Comparison of ENCODE assay signal across 8 mouse cellular contexts in the genomic region with DNA sequence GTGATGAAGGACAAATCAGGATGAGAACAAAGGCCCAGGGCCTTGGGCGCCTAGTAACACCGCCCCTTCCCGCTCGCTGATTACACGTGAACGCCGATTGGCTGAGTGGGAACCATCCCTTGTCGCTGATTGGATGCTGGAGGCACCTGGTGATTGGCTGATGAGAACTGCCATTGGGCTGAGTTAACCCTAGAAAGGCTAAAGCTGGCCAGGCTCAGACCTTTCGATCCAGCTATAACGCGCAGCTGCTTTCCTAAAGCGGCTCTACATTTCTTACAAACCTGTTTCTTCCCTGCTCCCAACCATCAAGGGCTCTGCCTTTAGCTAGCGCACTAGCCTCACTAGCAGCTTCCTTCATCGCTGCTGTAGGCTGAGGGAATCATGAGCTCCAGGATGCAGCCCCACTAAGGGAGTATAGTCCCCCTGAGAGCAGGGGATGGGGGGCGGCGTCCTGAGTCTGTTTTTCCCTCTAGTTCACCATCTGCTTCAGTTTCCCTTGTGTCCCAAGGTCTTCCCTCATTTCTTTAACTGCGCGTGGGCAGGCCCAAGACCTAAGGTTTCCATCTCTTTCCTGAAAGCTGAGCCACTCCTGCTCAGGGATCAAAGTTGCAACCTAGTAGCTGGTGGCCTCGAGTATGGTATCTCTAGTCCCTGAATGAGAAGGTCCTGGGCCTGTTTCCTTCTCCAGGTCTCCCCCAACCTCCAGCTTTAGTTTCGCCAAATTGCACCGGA. TPM values are rescaled to one million over a fixed set of nuclear protein-coding genes. Genes with fewer than 3 reads are reported as not detected.
DNase-seq lines count a peak whose midpoint lies in the region; ATAC-seq and TF ChIP-seq lines count a peak whose summit lies in the region.

No protein-coding gene starts in this region.

- no peaks in the 10 kb centered on the region for H3K9me3 ChIP-seq in G1E (replicated peaks)
- H3K9me3 ChIP-seq in forebrain, embryonic 16.5 days (ENCODE audit: control insufficient read depth, low read length) = no peaks in the 10 kb centered on the region
- no peaks in the 10 kb centered on the region for H3K9me3 ChIP-seq in lung, embryonic 14.5 days (ENCODE audit: low read depth, low read length)

- H3K27ac ChIP-seq in forebrain, embryonic 16.5 days (ENCODE audit: low read length) = peak overlapping the region; percentile 95
- H3K27ac ChIP-seq in layer of hippocampus, adult 2 months = peak overlapping the region; percentile 95
- peak overlapping the region; percentile 93 for H3K27ac ChIP-seq in lung, embryonic 14.5 days (ENCODE audit: low read depth)
- H3K27ac ChIP-seq in olfactory bulb, adult 2 months (ENCODE audit: insufficient read depth, low read depth, low read length) = peak overlapping the region; percentile 35; the same call in 1 of the 2 replicates
- peak overlapping the region; percentile 47 for H3K27ac ChIP-seq in thymus, adult 2 months (ENCODE audit: control insufficient read depth, insufficient read depth, low read length)

- peak; percentile 51 for TF ChIP-seq POLR2A in olfactory bulb, adult 2 months (IDR thresholded peaks at IDR 0.05; ENCODE audit: insufficient read depth, low read depth, low read length)
- TF ChIP-seq POLR2A in thymus, adult 2 months (IDR thresholded peaks at IDR 0.05; ENCODE audit: control insufficient read depth, extremely low read depth, insufficient read depth, low read length, poor library complexity) = peak; percentile 41; the same call in 1 of the 2 replicates

- DNase-seq in G1E (ENCODE audit: low spot score) = peak; percentile 100
- DNase-seq in cerebellum, adult 18-20 months = peak; percentile 90 to 97
- peak; percentile 87 to 88 for DNase-seq in heart, postnatal 36 days
- DNase-seq in layer of hippocampus, adult 2 months (ENCODE audit: low spot score in 2 of 2) = peak; percentile 90 to 95
- DNase-seq in lung, embryonic 14.5 days = peak; percentile 99
- DNase-seq in thymus, adult 2 months = peak; percentile 91

- peaks cover 29% of the 10 kb centered on the region for H3K36me3 ChIP-seq in G1E (replicated peaks)
- H3K36me3 ChIP-seq in forebrain, embryonic 16.5 days (ENCODE audit: control insufficient read depth, insufficient read depth) = peaks cover 3% of the 10 kb centered on the region
- H3K36me3 ChIP-seq in lung, embryonic 14.5 days (ENCODE audit: insufficient read depth) = peaks cover 22% of the 10 kb centered on the region
- H3K36me3 ChIP-seq in thymus, adult 2 months (ENCODE audit: control insufficient read depth, insufficient read depth, low read length) = no peaks in the 10 kb centered on the region

- intact Hi-C loops in heart, postnatal 36 days (cut with DNase I) = loop anchor here (5.0 kb wide), 1 partner anchor 51 kb away; a partner anchor contains a TSS

- H3K4me1 ChIP-seq in G1E (ENCODE audit: insufficient read depth, low read depth, low read length) = peaks cover 45% of the 10 kb centered on the region
- H3K4me1 ChIP-seq in forebrain, embryonic 16.5 days (replicated peaks; ENCODE audit: control insufficient read depth, insufficient read depth, low read length) = peaks cover 32% of the 10 kb centered on the region
- H3K4me1 ChIP-seq in lung, embryonic 14.5 days (ENCODE audit: insufficient read depth) = 0 out of 2 replicates have a peak, but pooled peaks cover 13% of the 10 kb centered on the region
- H3K4me1 ChIP-seq in olfactory bulb, adult 2 months (ENCODE audit: control insufficient read depth, insufficient read depth, low read length) = peaks cover 14% of the 10 kb centered on the region
- peaks cover 17% of the 10 kb centered on the region for H3K4me1 ChIP-seq in thymus, adult 2 months (replicated peaks; ENCODE audit: control insufficient read depth, insufficient read depth, low read length)

- under 1% methylated on average over 21 of the region's 21 CpGs for WGBS in forebrain, embryonic 16.5 days
- under 1% methylated on average over 21 of the region's 21 CpGs for WGBS in lung, embryonic 14.5 days
- WGBS in olfactory bulb, adult 2 months = 0% methylated on average over 21 of the region's 21 CpGs
- WGBS in thymus, adult 2 months = 1% methylated on average over 21 of the region's 21 CpGs

- peak overlapping the region; percentile 93 for H3K9ac ChIP-seq in forebrain, embryonic 16.5 days (replicated peaks; ENCODE audit: low read depth, low read length)
- peak overlapping the region; percentile 68 for H3K9ac ChIP-seq in lung, embryonic 14.5 days

- peak overlapping the region; percentile 92 for H3K4me3 ChIP-seq in G1E (ENCODE audit: low read depth, low read length)
- H3K4me3 ChIP-seq in forebrain, embryonic 16.5 days (replicated peaks; ENCODE audit: low read length) = peak overlapping the region; percentile 86
- H3K4me3 ChIP-seq in layer of hippocampus, adult 2 months = peak overlapping the region; percentile 97
- H3K4me3 ChIP-seq in lung, embryonic 14.5 days (ENCODE audit: low read depth, low read length) = peak overlapping the region; percentile 80
- peak overlapping the region; percentile 58 for H3K4me3 ChIP-seq in olfactory bulb, adult 2 months (ENCODE audit: insufficient read depth, low read depth, low read length)
- H3K4me3 ChIP-seq in thymus, adult 2 months (ENCODE audit: control insufficient read depth, insufficient read depth, low read length) = peak overlapping the region; percentile 87

- H3K27me3 ChIP-seq in G1E (ENCODE audit: insufficient read depth, low read length) = peaks cover 5% of the 10 kb centered on the region
- no peaks in the 10 kb centered on the region for H3K27me3 ChIP-seq in forebrain, embryonic 16.5 days (replicated peaks; ENCODE audit: control insufficient read depth, insufficient read depth, low read length)
- H3K27me3 ChIP-seq in lung, embryonic 14.5 days (ENCODE audit: insufficient read depth, low read length) = 0 out of 2 replicates have a peak, but pooled peaks cover 4% of the 10 kb centered on the region
- no peaks in the 10 kb centered on the region for H3K27me3 ChIP-seq in thymus, adult 2 months (ENCODE audit: control insufficient read depth, insufficient read depth, low read length)

- peak overlapping the region; percentile 95 for H3K4me2 ChIP-seq in forebrain, embryonic 16.5 days (ENCODE audit: low read length)
- peak overlapping the region; percentile 100 for H3K4me2 ChIP-seq in lung, embryonic 14.5 days

- ATAC-seq in G1E (ENCODE audit: extremely low read depth, insufficient number of reproducible peaks, low FRiP score, poor library complexity, severe bottlenecking) = peak; percentile 91
- peak; percentile 94 for ATAC-seq in forebrain, embryonic 16.5 days
- ATAC-seq in lung, embryonic 14.5 days (ENCODE audit: insufficient read depth) = peak; percentile 94

- no peak for TF ChIP-seq CTCF in G1E (IDR thresholded peaks at IDR 0.05; ENCODE audit: low read depth, low read length)
- TF ChIP-seq CTCF in layer of hippocampus, adult 2 months (conservative IDR thresholded peaks at IDR 0.05) = no peak
- TF ChIP-seq CTCF in lung, embryonic 14.5 days (IDR thresholded peaks at IDR 0.05; ENCODE audit: low read depth) = no peak
- TF ChIP-seq CTCF in olfactory bulb, adult 2 months (IDR thresholded peaks at IDR 0.05; ENCODE audit: insufficient read depth, low read depth, low read length) = no peak
- TF ChIP-seq CTCF in thymus, adult 2 months (IDR thresholded peaks at IDR 0.05; ENCODE audit: borderline replicate concordance, control insufficient read depth, extremely low read depth, insufficient read depth, low read length, poor library complexity) = no peak

RNA-seq across cellular contexts. Expression of a gene that starts 3.0 kb away (rescaled TPM):
- 11.2 and 25.4 TPM in 2 replicates for total RNA-seq in G1E (2014; fragmentation: Nextera tagmentation)
- 39.1 and 43.9 TPM in 2 replicates for total RNA-seq in G1E (2017)
- polyA plus RNA-seq in G1E (2012) = 46.2 and 48.5 TPM in 2 replicates
- 152 and 157 TPM in 2 replicates for polyA plus RNA-seq in forebrain, embryonic 16.5 days (2015; fragmentation: Nextera tagmentation; extraction: Ambion mirVana)
- 10 to 100 TPM; 58.6 to 64.1 TPM for total RNA-seq in heart, postnatal 36 days (2021)
- 100 to 1,000 TPM; 101 to 103 TPM for total RNA-seq in layer of hippocampus, adult 2 months (2021)
- 127 TPM in 2 replicates for polyA plus RNA-seq in lung, embryonic 14.5 days (2014; fragmentation: Nextera tagmentation; extraction: Ambion mirVana)
- polyA plus RNA-seq in olfactory bulb, adult 2 months (2012; ENCODE audit: insufficient read depth, insufficient read length, low replicate concordance, missing spikeins) = not detected in 2 replicates
- 180 and 188 TPM in 2 replicates for polyA plus RNA-seq in thymus, adult 2 months (2012; rRNA removed)

RNA-seq across cellular contexts. Expression of a gene that starts 3.1 kb away (rescaled TPM):
- not detected in 2 replicates for total RNA-seq in G1E (2014; fragmentation: Nextera tagmentation)
- 0.27 and 0.29 TPM in 2 replicates for total RNA-seq in G1E (2017)
- not detected in 2 replicates for polyA plus RNA-seq in G1E (2012)
- 5.5 and 6.6 TPM in 2 replicates for polyA plus RNA-seq in forebrain, embryonic 16.5 days (2015; fragmentation: Nextera tagmentation; extraction: Ambion mirVana)
- 10 to 100 TPM; 15.5 to 16.4 TPM for total RNA-seq in heart, postnatal 36 days (2021)
- total RNA-seq in layer of hippocampus, adult 2 months (2021) = 1 to 10 TPM; 2.2 to 2.8 TPM
- polyA plus RNA-seq in lung, embryonic 14.5 days (2014; fragmentation: Nextera tagmentation; extraction: Ambion mirVana) = 14.4 and 14.9 TPM in 2 replicates
- polyA plus RNA-seq in olfactory bulb, adult 2 months (2012; ENCODE audit: insufficient read depth, insufficient read length, low replicate concordance, missing spikeins) = not detected in 2 replicates
- polyA plus RNA-seq in thymus, adult 2 months (2012; rRNA removed) = 16.4 and 22.2 TPM in 2 replicates

RNA-seq across cellular contexts. Expression of a gene that starts 22.2 kb away (rescaled TPM):
- not detected in 2 replicates for total RNA-seq in G1E (2014; fragmentation: Nextera tagmentation)
- total RNA-seq in G1E (2017) = 0.27 TPM in 1 of 2 replicates, not detected in the other
- polyA plus RNA-seq in G1E (2012) = not detected in 2 replicates
- polyA plus RNA-seq in forebrain, embryonic 16.5 days (2015; fragmentation: Nextera tagmentation; extraction: Ambion mirVana) = 144 and 179 TPM in 2 replicates
- not detected for total RNA-seq in heart, postnatal 36 days (2021)
- 10 to 100 TPM; 67.2 to 69.0 TPM for total RNA-seq in layer of hippocampus, adult 2 months (2021)
- polyA plus RNA-seq in lung, embryonic 14.5 days (2014; fragmentation: Nextera tagmentation; extraction: Ambion mirVana) = 6.6 and 11.5 TPM in 2 replicates
- polyA plus RNA-seq in olfactory bulb, adult 2 months (2012; ENCODE audit: insufficient read depth, insufficient read length, low replicate concordance, missing spikeins) = not detected in 2 replicates
- polyA plus RNA-seq in thymus, adult 2 months (2012; rRNA removed) = 0.26 and 0.62 TPM in 2 replicates

RNA-seq across cellular contexts. Expression of a gene that starts 27.9 kb away (rescaled TPM):
- total RNA-seq in G1E (2014; fragmentation: Nextera tagmentation) (21.6 and 24.3 TPM in 2 replicates), G1E (2017) (28.5 and 30.1 TPM in 2 replicates)
- polyA plus RNA-seq in G1E (2012) = 64.2 and 74.6 TPM in 2 replicates
- 125 and 126 TPM in 2 replicates for polyA plus RNA-seq in forebrain, embryonic 16.5 days (2015; fragmentation: Nextera tagmentation; extraction: Ambion mirVana)
- 10 to 100 TPM; 15.4 to 17.3 TPM for total RNA-seq in heart, postnatal 36 days (2021)
- 10 to 100 TPM; 63.0 to 69.7 TPM for total RNA-seq in layer of hippocampus, adult 2 months (2021)
- polyA plus RNA-seq in lung, embryonic 14.5 days (2014; fragmentation: Nextera tagmentation; extraction: Ambion mirVana) = 154 and 160 TPM in 2 replicates
- not detected in 2 replicates for polyA plus RNA-seq in olfactory bulb, adult 2 months (2012; ENCODE audit: insufficient read depth, insufficient read length, low replicate concordance, missing spikeins)
- polyA plus RNA-seq in thymus, adult 2 months (2012; rRNA removed) = 216 and 248 TPM in 2 replicates

RNA-seq across cellular contexts. Expression of a gene that starts 31.7 kb away (rescaled TPM):
- 31.2 and 32.9 TPM in 2 replicates for total RNA-seq in G1E (2014; fragmentation: Nextera tagmentation)
- 29.0 and 31.3 TPM in 2 replicates for total RNA-seq in G1E (2017)
- polyA plus RNA-seq in G1E (2012) = 84.1 and 143 TPM in 2 replicates
- 10.6 and 12.6 TPM in 2 replicates for polyA plus RNA-seq in forebrain, embryonic 16.5 days (2015; fragmentation: Nextera tagmentation; extraction: Ambion mirVana)
- 1 to 10 TPM; 1.3 to 1.5 TPM for total RNA-seq in heart, postnatal 36 days (2021)
- total RNA-seq in layer of hippocampus, adult 2 months (2021) = 1 to 10 TPM; 2.7 to 3.3 TPM
- polyA plus RNA-seq in lung, embryonic 14.5 days (2014; fragmentation: Nextera tagmentation; extraction: Ambion mirVana) = 28.0 and 30.4 TPM in 2 replicates
- not detected in 2 replicates for polyA plus RNA-seq in olfactory bulb, adult 2 months (2012; ENCODE audit: insufficient read depth, insufficient read length, low replicate concordance, missing spikeins)
- 16.9 and 21.4 TPM in 2 replicates for polyA plus RNA-seq in thymus, adult 2 months (2012; rRNA removed)

Comparison
In these comparisons a context has a peak if more than half of its experiments do, and no peak if none do; other contexts are left out.
1. Peak in every context shown above with its lines: DNase-seq, ATAC-seq, H3K4me3 ChIP-seq and H3K27ac ChIP-seq.
2. H3K27ac ChIP-seq: peak in every context shown above with its lines; median percentile 95 in forebrain, embryonic 16.5 days; 95 in layer of hippocampus, adult 2 months; 93 in lung, embryonic 14.5 days; 47 in thymus, adult 2 months; 35 in olfactory bulb, adult 2 months.
3. RNA of a gene that starts 22.2 kb away (polyA plus RNA-seq): 144 to 179 TPM in forebrain, embryonic 16.5 days; 6.6 to 11.5 TPM in lung, embryonic 14.5 days, 0.26 to 0.62 TPM in thymus, adult 2 months, not detected in G1E and not detected in olfactory bulb, adult 2 months; every median in the first group is over 10 times any median in the second.